Mouse (Mus musculus): Measurements from ENCODE around the gene Rdh1. TPM values are rescaled to one million over a fixed set of nuclear protein-coding genes. Genes with fewer than 3 reads are reported as not detected.
"Not testable (repeated sequence)": the region's sequence is repeated elsewhere in the genome, so short reads cannot be mapped to it uniquely, and the experiment has no call there.

Rdh1 gene
- polyA plus RNA-seq, 1 experiment, result not detected

- no peak for TF ChIP-seq TAL1 (IDR thresholded peaks at IDR 0.05; ENCODE audit: low read length)
- no peak for TF ChIP-seq GATA1 (IDR thresholded peaks at IDR 0.05; ENCODE audit: low read length)
- no peak overlapping the region for H3K4me3 ChIP-seq (replicated peaks)
Observed at GRCm38 (mm10) chr10:127755770-127756468, 3.6 kb upstream of the Rdh1 start.

GRCm38 (mm10) chr10:127762926-127763325, 3.4 kb downstream of the Rdh1 start:
- not testable (repeated sequence) for H3K9me3 ChIP-seq (ENCODE audit: control insufficient read depth, low read length); H3K4me1 ChIP-seq (ENCODE audit: control insufficient read depth); H3K4me3 ChIP-seq (replicated peaks); H3K27me3 ChIP-seq (ENCODE audit: control insufficient read depth); H3K36me3 ChIP-seq (ENCODE audit: control insufficient read depth)

More at GRCm38 (mm10) chr10:127755770-127756468, 3.6 kb upstream of the Rdh1 start:
- no peaks in the 10 kb centered on the region for H3K9me3 ChIP-seq (ENCODE audit: control insufficient read depth, low read length)
- H3K36me3 ChIP-seq (ENCODE audit: control insufficient read depth), result no peaks in the 10 kb centered on the region
- peaks cover 12% of the 10 kb centered on the region for H3K4me1 ChIP-seq (ENCODE audit: control insufficient read depth)
- no peaks in the 10 kb centered on the region for H3K27me3 ChIP-seq (ENCODE audit: control insufficient read depth)

DNA sequence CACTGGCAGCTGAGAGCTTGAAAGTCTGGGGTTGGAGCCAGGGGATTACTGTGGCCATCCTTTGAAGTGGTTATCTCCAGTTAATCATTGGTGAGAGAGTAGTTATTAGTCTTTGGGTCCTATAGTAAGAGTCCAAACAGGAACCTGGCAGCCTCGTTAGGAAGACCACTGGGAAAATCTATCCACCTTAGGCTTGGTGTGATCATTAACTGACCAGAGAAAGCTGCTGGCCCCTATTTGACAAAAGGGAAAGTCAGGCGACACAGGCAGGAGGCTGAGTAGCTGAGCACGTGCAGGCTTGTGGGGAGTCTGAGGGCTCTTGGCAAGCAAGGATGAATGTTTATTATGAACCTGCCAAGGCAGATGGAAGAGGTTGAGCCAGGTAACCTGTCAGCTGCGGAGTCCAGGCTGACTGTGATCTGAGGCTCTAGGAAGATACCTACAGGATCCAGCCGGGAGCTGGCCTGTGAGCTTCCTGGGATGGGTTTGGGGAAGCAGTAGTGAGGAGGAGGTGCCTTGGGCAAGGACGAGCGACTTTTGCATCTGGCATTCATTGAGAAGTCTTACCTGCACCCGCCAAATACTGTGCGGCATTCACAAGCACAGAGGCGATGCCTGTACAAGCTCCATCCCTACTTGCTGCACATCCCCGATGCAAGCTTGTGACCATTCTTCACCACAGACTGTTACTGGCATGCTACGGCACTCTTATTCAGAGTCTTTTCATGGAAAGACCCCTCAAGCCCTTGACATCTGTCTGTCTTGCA, 4.6 kb downstream of the Rdh1 start:
- Histone ChIP-seq H3K4me3 (replicated peaks) (no peak overlapping the region), H3K27me3 (ENCODE audit: control insufficient read depth) (no peaks in the 10 kb centered on the region), H3K4me1 (ENCODE audit: control insufficient read depth) (no peaks in the 10 kb centered on the region), H3K9me3 (ENCODE audit: control insufficient read depth, low read length) (no peaks in the 10 kb centered on the region), H3K36me3 (ENCODE audit: control insufficient read depth) (no peaks in the 10 kb centered on the region)
- TF ChIP-seq GATA1 (IDR thresholded peaks at IDR 0.05; ENCODE audit: low read length) (no peak), TAL1 (IDR thresholded peaks at IDR 0.05; ENCODE audit: low read length) (no peak)

- Histone ChIP-seq H3K4me1 (ENCODE audit: control insufficient read depth) (no peaks in the 10 kb centered on the region), H3K9me3 (ENCODE audit: control insufficient read depth, low read length) (no peaks in the 10 kb centered on the region), H3K36me3 (ENCODE audit: control insufficient read depth) (no peaks in the 10 kb centered on the region), H3K4me3 (replicated peaks) (no peak overlapping the region), H3K27me3 (ENCODE audit: control insufficient read depth) (no peaks in the 10 kb centered on the region)
- TF ChIP-seq GATA1 (IDR thresholded peaks at IDR 0.05; ENCODE audit: low read length) (no peak), TAL1 (IDR thresholded peaks at IDR 0.05; ENCODE audit: low read length) (no peak)
Observed at GRCm38 (mm10) chr10:127766564-127766963, 7.0 kb downstream of the Rdh1 start.

DNA sequence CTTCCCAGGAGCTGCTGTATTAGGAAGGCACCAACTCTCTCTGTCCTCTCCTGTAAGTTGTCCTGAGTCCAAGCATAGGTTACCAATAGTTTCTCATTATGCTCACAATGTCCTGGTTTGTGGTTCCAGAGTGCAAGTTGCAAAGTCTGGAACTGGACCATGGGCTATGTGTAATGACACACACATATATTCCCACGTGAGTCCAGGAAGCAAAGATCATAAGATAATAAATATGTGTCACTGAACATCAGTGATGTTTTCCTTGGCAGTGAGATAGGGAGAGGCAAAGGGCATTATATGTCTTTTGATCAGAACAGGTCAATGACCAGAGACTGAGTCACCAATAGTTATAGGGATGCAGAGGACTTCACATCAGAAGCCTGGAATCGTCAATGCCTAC, 16.5 kb downstream of the Rdh1 start, which contains the start of gene Rdh9:
Rdh9 (plus strand) TSS at position 376 of the 400 bp plus-strand sequence.
- Histone ChIP-seq H3K27me3 (ENCODE audit: control insufficient read depth) (no peaks in the 10 kb centered on the region), H3K9me3 (ENCODE audit: control insufficient read depth, low read length) (no peaks in the 10 kb centered on the region), H3K4me1 (ENCODE audit: control insufficient read depth) (no peaks in the 10 kb centered on the region), H3K36me3 (ENCODE audit: control insufficient read depth) (no peaks in the 10 kb centered on the region), H3K4me3 (replicated peaks) (no peak within 1 kb of the TSS)
- TF ChIP-seq GATA1 (IDR thresholded peaks at IDR 0.05; ENCODE audit: low read length) (no peak), TAL1 (IDR thresholded peaks at IDR 0.05; ENCODE audit: low read length) (no peak)

DNA sequence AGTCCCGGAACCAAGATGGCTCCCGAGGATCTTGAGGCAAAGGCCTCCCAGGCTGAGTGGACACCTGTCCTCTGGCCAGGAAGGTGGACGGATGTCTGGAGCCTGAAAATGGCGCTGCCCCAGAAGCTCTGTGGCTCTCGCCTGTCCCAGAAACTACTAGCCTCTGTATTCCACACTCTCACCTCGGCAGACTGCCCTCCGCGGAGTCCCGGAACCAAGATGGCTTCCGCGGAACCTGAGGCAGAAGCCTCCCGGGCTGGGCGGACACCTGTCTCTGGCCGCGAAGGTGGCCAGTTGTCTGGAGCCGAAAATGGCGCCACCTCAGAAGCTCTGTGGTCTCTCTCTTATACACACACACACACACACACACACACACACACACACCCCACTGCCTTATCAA, 22.8 kb downstream of the Rdh1 start:
- H3K27me3 ChIP-seq (ENCODE audit: control insufficient read depth); H3K4me3 ChIP-seq (replicated peaks); H3K9me3 ChIP-seq (ENCODE audit: control insufficient read depth, low read length); H3K36me3 ChIP-seq (ENCODE audit: control insufficient read depth); H3K4me1 ChIP-seq (ENCODE audit: control insufficient read depth): not testable (repeated sequence)

GRCm38 (mm10) chr10:127785411-127785810, 25.9 kb downstream of the Rdh1 start:
- peaks cover 13% of the 10 kb centered on the region for H3K9me3 ChIP-seq (ENCODE audit: control insufficient read depth, low read length)
- not testable (repeated sequence) for H3K4me1 ChIP-seq (ENCODE audit: control insufficient read depth); H3K4me3 ChIP-seq (replicated peaks); H3K36me3 ChIP-seq (ENCODE audit: control insufficient read depth); H3K27me3 ChIP-seq (ENCODE audit: control insufficient read depth)

GRCm38 (mm10) chr10:127799295-127799694, 39.8 kb downstream of the Rdh1 start:
- Histone ChIP-seq H3K36me3 (ENCODE audit: control insufficient read depth) (no peaks in the 10 kb centered on the region), H3K9me3 (ENCODE audit: control insufficient read depth, low read length) (peaks cover 9% of the 10 kb centered on the region), H3K4me1 (ENCODE audit: control insufficient read depth) (no peaks in the 10 kb centered on the region; the same call in 1 of the 2 replicates), H3K27me3 (ENCODE audit: control insufficient read depth) (no peaks in the 10 kb centered on the region), H3K4me3 (replicated peaks) (no peak overlapping the region)
- no peak for TF ChIP-seq TAL1 (IDR thresholded peaks at IDR 0.05; ENCODE audit: low read length)
- TF ChIP-seq GATA1 (IDR thresholded peaks at IDR 0.05; ENCODE audit: low read length), result no peak

- peaks cover 5% of the 10 kb centered on the region for H3K9me3 ChIP-seq (ENCODE audit: control insufficient read depth, low read length)
- H3K27me3 ChIP-seq (ENCODE audit: control insufficient read depth), result no peaks in the 10 kb centered on the region
- TF ChIP-seq TAL1 (IDR thresholded peaks at IDR 0.05; ENCODE audit: low read length) (no peak), GATA1 (IDR thresholded peaks at IDR 0.05; ENCODE audit: low read length) (no peak)
- no peak within 1 kb of the TSS for H3K4me3 ChIP-seq (replicated peaks)
- no peaks in the 10 kb centered on the region for H3K36me3 ChIP-seq (ENCODE audit: control insufficient read depth)
- H3K4me1 ChIP-seq (ENCODE audit: control insufficient read depth), result no peaks in the 10 kb centered on the region; the same call in 1 of the 2 replicates
Observed at GRCm38 (mm10) chr10:127800891-127801290, 41.4 kb downstream of the Rdh1 start, which contains the start of gene Rdh16. Gene Rdh16 (plus strand): TSS chr10:127801152.
